Mouse (Mus musculus): ENCODE measurements around the gene Avpr1a.
A peak's percentile ranks its signal among the peaks of the same experiment; 100 is the strongest.

Avpr1a gene

GRCm38 (mm10) chr10:122447861-122448716 is at the start of gene Avpr1a:
Gene Avpr1a, plus strand, starts transcription at chr10:122448499.
- no peak for DNase-seq (ENCODE audit: low spot score)

- no peak for DNase-seq (ENCODE audit: low spot score)
Measured at GRCm38 (mm10) chr10:122402270-122402669, 46.0 kb upstream of the Avpr1a start.

- DNase-seq (ENCODE audit: low spot score): no peak
Measured at GRCm38 (mm10) chr10:122406333-122406732, 42.0 kb upstream of the Avpr1a start.

- DNase-seq (ENCODE audit: low spot score): no peak
Measured at GRCm38 (mm10) chr10:122408697-122409409, 39.4 kb upstream of the Avpr1a start.

- no peak for DNase-seq (ENCODE audit: low spot score)
Measured at GRCm38 (mm10) chr10:122410791-122411190, 37.5 kb upstream of the Avpr1a start.

- DNase-seq (ENCODE audit: low spot score): no peak
Measured at GRCm38 (mm10) chr10:122432690-122433089, 15.6 kb upstream of the Avpr1a start.

- DNase-seq (ENCODE audit: low spot score): peak; percentile 15
Measured at GRCm38 (mm10) chr10:122447275-122447674, 1.0 kb upstream of the Avpr1a start.

- DNase-seq (ENCODE audit: low spot score): no peak
Measured at GRCm38 (mm10) chr10:122448717-122449611, 665 bp downstream of the Avpr1a start.

- no peak for DNase-seq (ENCODE audit: low spot score)
Measured at GRCm38 (mm10) chr10:122449856-122450255, 1.6 kb downstream of the Avpr1a start.

GRCm38 (mm10) chr10:122453466-122453865 is 5.2 kb downstream of the Avpr1a start:
- no peak for DNase-seq (ENCODE audit: low spot score)

- no peak for DNase-seq (ENCODE audit: low spot score)
Measured at GRCm38 (mm10) chr10:122455793-122456192, 7.5 kb downstream of the Avpr1a start.

GRCm38 (mm10) chr10:122476846-122477245 is 28.5 kb downstream of the Avpr1a start:
- DNase-seq (ENCODE audit: low spot score): no peak

GRCm38 (mm10) chr10:122498551-122498950 is 50.3 kb downstream of the Avpr1a start:
- no peak for DNase-seq (ENCODE audit: low spot score)

GRCm38 (mm10) chr10:122499306-122499705 is 51.0 kb downstream of the Avpr1a start:
- DNase-seq (ENCODE audit: low spot score): no peak
